ENCODE assay signal across 9 mouse cellular contexts in the genomic region with DNA sequence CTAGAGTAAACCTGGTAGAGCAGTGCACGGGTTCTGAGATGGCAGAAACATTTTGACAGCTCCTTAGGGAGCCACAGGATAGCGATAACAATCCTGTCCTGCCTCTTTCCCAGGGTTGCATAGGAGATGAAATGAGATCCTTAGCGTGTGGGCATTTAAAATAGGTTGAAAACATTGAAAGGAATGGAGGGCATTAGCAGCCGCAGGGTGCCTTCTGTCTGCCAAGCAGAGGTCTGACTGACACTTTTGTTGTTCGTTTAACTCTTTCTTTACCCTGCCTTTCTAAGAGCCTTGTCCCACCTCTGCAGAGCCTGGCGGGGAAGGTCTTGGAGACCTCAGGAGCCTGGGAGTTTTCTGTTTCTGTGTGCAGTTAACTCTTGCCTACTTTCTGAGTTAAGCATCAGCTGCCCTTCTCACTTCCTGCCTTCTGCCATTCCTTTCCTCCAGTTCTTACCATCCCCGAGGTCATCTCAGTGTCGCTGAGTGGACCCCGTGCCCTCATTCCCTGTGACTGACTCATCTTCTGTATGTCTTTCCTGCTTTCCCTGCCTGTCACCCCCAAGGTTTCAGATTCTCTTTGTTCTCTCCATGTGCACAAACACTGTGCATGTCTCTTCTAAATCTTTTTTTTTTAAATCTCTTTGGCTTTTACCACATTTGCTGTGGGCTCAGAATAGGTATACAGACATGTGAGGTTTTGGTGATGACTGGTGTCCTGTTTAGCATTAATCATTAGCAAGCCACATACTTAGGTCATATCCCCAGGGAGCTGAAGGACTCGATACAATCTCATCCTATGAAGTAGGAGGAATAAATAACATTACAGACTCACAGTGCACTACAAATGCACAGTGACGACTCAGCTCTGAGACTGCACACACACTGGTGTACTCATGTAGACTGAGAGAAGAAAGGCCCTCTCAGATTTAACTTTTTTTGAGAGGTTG. TPM values are rescaled to one million over a fixed set of nuclear protein-coding genes. Genes with fewer than 3 reads are reported as not detected.
DNase-seq lines count a peak whose midpoint lies in the region; ATAC-seq and TF ChIP-seq lines count a peak whose summit lies in the region.
"Had no signal": no experiment of that assay in that cellular context is flagged by ENCODE, and none has a peak within 500 bp of the region (broad histone marks: within the 10 kb centered on the region; RNA-seq: fewer than 3 reads in every experiment).

No protein-coding gene starts in this region.

- H3K9ac ChIP-seq in neural tube, embryonic 13.5 days = peak overlapping the region; percentile 69

- no peaks in the 10 kb centered on the region for H3K27me3 ChIP-seq in hindbrain, embryonic 10.5 days (ENCODE audit: insufficient read depth, poor library complexity, severe bottlenecking)
- no peaks in the 10 kb centered on the region for H3K27me3 ChIP-seq in neural tube, embryonic 13.5 days

- H3K4me1 ChIP-seq in hindbrain, embryonic 10.5 days (replicated peaks) = peaks cover 60% of the 10 kb centered on the region
- H3K4me1 ChIP-seq in neural tube, embryonic 13.5 days (replicated peaks) = peaks cover 79% of the 10 kb centered on the region

- DNase-seq in layer of hippocampus, adult 2 months (ENCODE audit: low spot score in 2 of 2) = no peak
- no peak for DNase-seq in layer of hippocampus, adult 9-10 months (ENCODE audit: low spot score)
- peak; percentile 22 for DNase-seq in embryo, embryonic 10.5 days (ENCODE audit: low spot score)
- no peak for DNase-seq in hindbrain, embryonic 10.5 days (ENCODE audit: low spot score)
- no peak for DNase-seq in ovary, postnatal 36 days (ENCODE audit: low spot score)
- no peak for DNase-seq in right cerebral cortex, adult 18-20 months
- DNase-seq: lung, postnatal 4 days; thymus, adult 2 months had no signal

- H3K4me2 ChIP-seq in neural tube, embryonic 13.5 days = peak overlapping the region; percentile 62

- 12% methylated on average over 11 of the region's 11 CpGs for WGBS in hindbrain, embryonic 10.5 days
- WGBS in neural tube, embryonic 13.5 days = 9% methylated on average over 11 of the region's 11 CpGs

- H3K36me3 ChIP-seq in hindbrain, embryonic 10.5 days = peaks cover 51% of the 10 kb centered on the region
- H3K36me3 ChIP-seq in neural tube, embryonic 13.5 days = peaks cover 49% of the 10 kb centered on the region

- no peak for ATAC-seq in neural tube, embryonic 13.5 days (ENCODE audit: low read depth)

- TF ChIP-seq CTCF in layer of hippocampus, adult 2 months (conservative IDR thresholded peaks at IDR 0.05) = no peak

- H3K27ac ChIP-seq in layer of hippocampus, adult 2 months = peak overlapping the region; percentile 88
- peak overlapping the region; percentile 75 for H3K27ac ChIP-seq in hindbrain, embryonic 10.5 days
- peak overlapping the region; percentile 79 for H3K27ac ChIP-seq in neural tube, embryonic 13.5 days (replicated peaks)

- peaks cover 13% of the 10 kb centered on the region for H3K9me3 ChIP-seq in hindbrain, embryonic 10.5 days
- no peaks in the 10 kb centered on the region for H3K9me3 ChIP-seq in neural tube, embryonic 13.5 days

- H3K4me3 ChIP-seq in layer of hippocampus, adult 2 months = peak overlapping the region; percentile 45
- H3K4me3 ChIP-seq in hindbrain, embryonic 10.5 days = peak overlapping the region; percentile 39
- peak overlapping the region; percentile 62 for H3K4me3 ChIP-seq in neural tube, embryonic 13.5 days

RNA-seq across cellular contexts. Expression of a gene that starts 6.3 kb away (rescaled TPM):
- 100 to 1,000 TPM; 167 to 169 TPM for total RNA-seq in layer of hippocampus, adult 2 months (2021)
- polyA plus RNA-seq in hindbrain, embryonic 10.5 days (2016; fragmentation: Nextera tagmentation; extraction: Ambion mirVana) = 23.9 and 32.5 TPM in 2 replicates
- 76.3 and 77.3 TPM in 2 replicates for polyA plus RNA-seq in neural tube, embryonic 13.5 days (2015; fragmentation: Nextera tagmentation; extraction: Ambion mirVana)

RNA-seq across cellular contexts. Expression of a gene that starts 55.4 kb away (rescaled TPM):
- 10 to 100 TPM; 32.6 to 34.3 TPM for total RNA-seq in layer of hippocampus, adult 2 months (2021)
- polyA plus RNA-seq in hindbrain, embryonic 10.5 days (2016; fragmentation: Nextera tagmentation; extraction: Ambion mirVana) = 13.1 and 16.0 TPM in 2 replicates
- polyA plus RNA-seq in neural tube, embryonic 13.5 days (2015; fragmentation: Nextera tagmentation; extraction: Ambion mirVana) = 12.9 and 13.4 TPM in 2 replicates
